Mouse (Mus musculus) heart, embryonic 10.5 days (tissue): ENCODE measurements at regions not wholly inside any gene's neighbourhood (a gene's known extent, or its start where the extent isn't known, plus 50 kb on each side); places are given as distances from the start of the nearest gene placed in this dataset.

Experiments
- DNase-seq: peaks from one replicate; pipeline ENCODE4 v3.0.0-alpha.2; 2017; ENCODE audit warnings: low spot score
- H3K27ac ChIP-seq: fragments of 300-500 bp; sonication (generic); 2 replicates; pipeline ENCODE4 v1.5.1; 2016; ENCODE audit warnings: mild to moderate bottlenecking
- H3K27me3 ChIP-seq: fragments of 300-500 bp; sonication (generic); 2 replicates; pipeline ENCODE4 v1.6.1; 2016; ENCODE audit warnings: mild to moderate bottlenecking; ENCODE audit not compliant: poor library complexity, insufficient read depth, severe bottlenecking
- H3K36me3 ChIP-seq: fragments of 300-500 bp; sonication (generic); 2 replicates; pipeline ENCODE4 v1.6.1; 2016; ENCODE audit warnings: mild to moderate bottlenecking, moderate library complexity
- H3K4me1 ChIP-seq: fragments of 300-500 bp; sonication (generic); 2 replicates; pipeline ENCODE4 v1.6.1; 2016; ENCODE audit warnings: mild to moderate bottlenecking
- H3K4me3 ChIP-seq: fragments of 300-500 bp; sonication (generic); 2 replicates; pipeline ENCODE4 v1.5.1; 2016; ENCODE audit warnings: mild to moderate bottlenecking, moderate library complexity
- H3K9me3 ChIP-seq: fragments of 300-500 bp; sonication (generic); 2 replicates; pipeline ENCODE4 v1.6.1; 2016; ENCODE audit warnings: mild to moderate bottlenecking, moderate library complexity
- WGBS: fragments of 180-500 bp; shearing (Covaris S2); methylation state at CpG from one replicate; pipeline ENCODE4 v1.1.7; 2016; 5-methylcytosine and 5-hydroxymethylcytosine counted together

- H3K4me3 ChIP-seq, result no peak overlapping the region
- no peaks in the 10 kb centered on the region for H3K9me3 ChIP-seq
- peaks cover 13% of the 10 kb centered on the region; the same call in 1 of the 2 replicates for H3K4me1 ChIP-seq
- no peaks in the 10 kb centered on the region for H3K27me3 ChIP-seq
- peak overlapping the region; percentile 67; the same call in 1 of the 2 replicates for H3K27ac ChIP-seq
- H3K36me3 ChIP-seq, result no peaks in the 10 kb centered on the region
- WGBS, result 25% methylated on average over 5 of the region's 5 CpGs
- no peak for DNase-seq
Measured at GRCm38 (mm10) chr7:71533109-71533508, 181.8 kb upstream of the Gm10295 start.

GRCm38 (mm10) chr7:71531496-71531895 is 180.2 kb upstream of the Gm10295 start:
- WGBS, result 7% methylated on average over 6 of the region's 6 CpGs
- no peak for DNase-seq
- peak overlapping the region; percentile 31; the same call in 1 of the 2 replicates for H3K4me3 ChIP-seq

GRCm38 (mm10) chr7:71530922-71531321 is 179.6 kb upstream of the Gm10295 start:
- H3K4me3 ChIP-seq, result no peak overlapping the region
- H3K9me3 ChIP-seq, result no peaks in the 10 kb centered on the region
- 82% methylated on average over 4 of the region's 4 CpGs for WGBS
- H3K27me3 ChIP-seq, result no peaks in the 10 kb centered on the region
- no peak for DNase-seq
- H3K27ac ChIP-seq, result peak overlapping the region; percentile 47; the same call in 1 of the 2 replicates
- no peaks in the 10 kb centered on the region for H3K36me3 ChIP-seq
- H3K4me1 ChIP-seq, result peaks cover 13% of the 10 kb centered on the region; the same call in 1 of the 2 replicates

More at GRCm38 (mm10) chr7:71531496-71531895, 180.2 kb upstream of the Gm10295 start:
- Histone ChIP-seq H3K9me3 (no peaks in the 10 kb centered on the region), H3K27ac (peak overlapping the region; percentile 56; the same call in 1 of the 2 replicates), H3K27me3 (no peaks in the 10 kb centered on the region), H3K4me1 (peaks cover 13% of the 10 kb centered on the region; the same call in 1 of the 2 replicates), H3K36me3 (no peaks in the 10 kb centered on the region)

GRCm38 (mm10) chr7:71526152-71526551 is 174.9 kb upstream of the Gm10295 start:
- DNase-seq, result no peak
- no peaks in the 10 kb centered on the region for H3K27me3 ChIP-seq
- H3K9me3 ChIP-seq, result no peaks in the 10 kb centered on the region
- H3K4me1 ChIP-seq, result 0 out of 2 replicates have a peak, but pooled peaks cover under 1% of the 10 kb centered on the region
- H3K36me3 ChIP-seq, result no peaks in the 10 kb centered on the region
- no peak overlapping the region for H3K27ac ChIP-seq
- 81% methylated on average over 2 of the region's 2 CpGs for WGBS
- no peak overlapping the region for H3K4me3 ChIP-seq

GRCm38 (mm10) chr7:71524577-71525126 is 173.4 kb upstream of the Gm10295 start:
- DNase-seq, result no peak
- H3K4me3 ChIP-seq, result no peak overlapping the region
- no peaks in the 10 kb centered on the region for H3K36me3 ChIP-seq
- H3K27me3 ChIP-seq, result no peaks in the 10 kb centered on the region
- no peaks in the 10 kb centered on the region for H3K9me3 ChIP-seq
- H3K4me1 ChIP-seq, result no peaks in the 10 kb centered on the region
- H3K27ac ChIP-seq, result no peak overlapping the region

DNA sequence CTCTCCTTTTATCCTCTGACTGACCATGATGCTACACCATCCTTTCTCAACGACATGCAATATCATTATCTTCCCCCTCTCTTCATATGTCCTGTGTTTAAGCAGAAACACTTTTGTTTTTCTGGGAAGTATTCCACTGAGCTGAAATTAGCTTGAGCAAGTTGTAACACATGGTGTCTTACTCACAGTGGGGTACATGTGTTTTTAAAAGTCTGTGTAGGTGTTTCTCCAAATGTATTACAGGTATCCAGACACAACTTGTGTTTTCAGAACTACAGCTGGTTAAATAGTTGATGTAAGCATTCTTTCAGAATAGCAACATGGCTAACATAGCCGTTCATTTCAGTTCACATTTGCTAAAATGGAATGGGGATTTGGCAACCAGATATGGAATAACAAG is 172.8 kb upstream of the Gm10295 start:
- no peaks in the 10 kb centered on the region for H3K9me3 ChIP-seq
- H3K4me1 ChIP-seq, result no peaks in the 10 kb centered on the region
- H3K36me3 ChIP-seq, result no peaks in the 10 kb centered on the region
- no peak for DNase-seq
- no peak overlapping the region for H3K27ac ChIP-seq
- H3K4me3 ChIP-seq, result no peak overlapping the region
- no peaks in the 10 kb centered on the region for H3K27me3 ChIP-seq
- WGBS, result 84% methylated on average over 2 of the region's 2 CpGs

DNA sequence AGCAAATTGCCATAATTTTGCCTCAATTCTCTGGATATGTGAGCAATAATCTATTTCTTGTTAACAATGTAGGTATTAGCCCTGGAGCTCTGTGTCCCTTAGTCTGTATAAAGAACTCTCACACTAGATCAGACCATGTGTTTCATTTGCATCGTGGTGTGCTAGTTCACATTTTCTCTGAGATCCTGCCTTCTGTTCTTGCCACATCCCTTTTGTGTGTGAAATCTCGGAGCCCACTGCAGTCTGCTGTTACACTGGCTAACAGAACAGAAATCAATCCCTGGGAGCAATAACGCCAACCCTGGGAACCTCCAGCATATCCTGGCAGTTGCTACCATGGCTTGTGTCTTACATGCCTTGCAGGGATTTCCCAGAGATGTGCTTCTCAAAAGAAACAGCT is 156.1 kb upstream of the Gm10295 start:
- Histone ChIP-seq H3K4me3 (no peak overlapping the region), H3K27me3 (no peaks in the 10 kb centered on the region), H3K36me3 (no peaks in the 10 kb centered on the region), H3K9me3 (no peaks in the 10 kb centered on the region), H3K4me1 (no peaks in the 10 kb centered on the region), H3K27ac (no peak overlapping the region)
- WGBS, result 70% methylated on average over 3 of the region's 3 CpGs
- no peak for DNase-seq

GRCm38 (mm10) chr7:71500719-71501118 is 149.4 kb upstream of the Gm10295 start:
- no peaks in the 10 kb centered on the region for H3K27me3 ChIP-seq
- 57% methylated on average over 6 of the region's 6 CpGs for WGBS
- H3K4me1 ChIP-seq, result no peaks in the 10 kb centered on the region

DNA sequence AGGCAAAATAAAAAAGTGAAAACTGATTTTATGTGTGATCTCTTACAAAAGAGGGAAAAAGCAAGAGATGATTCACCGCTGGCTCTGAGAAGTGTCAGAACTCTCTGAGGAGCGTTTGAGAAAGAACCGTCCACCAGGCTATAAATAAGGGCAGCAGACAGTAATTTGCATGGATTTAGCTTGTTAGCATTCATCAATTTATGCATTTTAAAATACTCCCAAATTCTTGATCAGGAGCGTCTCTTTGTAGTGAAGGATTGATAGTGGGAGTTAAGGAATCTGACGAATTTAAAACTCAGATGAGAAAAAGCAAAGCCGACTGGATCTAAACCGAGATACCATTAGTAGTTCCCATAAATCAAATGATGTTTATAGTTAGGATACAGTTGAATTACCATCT is 146.8 kb upstream of the Gm10295 start:
- WGBS, result 79% methylated on average over 7 of the region's 7 CpGs
- Histone ChIP-seq H3K27ac (no peak overlapping the region), H3K9me3 (no peaks in the 10 kb centered on the region), H3K4me3 (no peak overlapping the region), H3K4me1 (no peaks in the 10 kb centered on the region), H3K36me3 (no peaks in the 10 kb centered on the region), H3K27me3 (no peaks in the 10 kb centered on the region)
- no peak for DNase-seq

More at GRCm38 (mm10) chr7:71500719-71501118, 149.4 kb upstream of the Gm10295 start:
- no peak overlapping the region for H3K27ac ChIP-seq
- H3K9me3 ChIP-seq, result no peaks in the 10 kb centered on the region
- H3K36me3 ChIP-seq, result no peaks in the 10 kb centered on the region
- DNase-seq, result no peak
- H3K4me3 ChIP-seq, result no peak overlapping the region

DNA sequence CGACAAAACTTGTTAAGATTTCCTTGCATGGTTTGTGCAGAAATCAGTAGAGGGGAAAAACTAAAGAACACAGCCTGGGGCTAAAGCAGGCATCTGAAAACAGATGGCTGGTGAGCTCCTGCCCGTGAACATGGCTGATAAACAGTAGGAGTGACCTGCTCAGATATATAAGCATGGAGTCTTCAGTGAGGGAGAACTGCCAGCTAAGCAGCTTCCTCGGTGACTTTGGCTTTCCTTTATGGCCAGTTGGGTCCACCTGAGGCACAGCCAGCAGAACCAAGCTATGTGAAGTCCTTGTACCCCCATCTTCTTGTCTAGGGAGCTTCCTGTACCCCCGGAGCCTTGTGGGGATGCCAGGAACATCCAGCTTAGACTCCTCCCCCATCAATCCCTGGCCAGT is 139.8 kb upstream of the Gm10295 start:
- Histone ChIP-seq H3K4me1 (no peaks in the 10 kb centered on the region), H3K27ac (no peak overlapping the region), H3K27me3 (no peaks in the 10 kb centered on the region), H3K36me3 (no peaks in the 10 kb centered on the region), H3K9me3 (no peaks in the 10 kb centered on the region), H3K4me3 (no peak overlapping the region)
- 64% methylated on average over 4 of the region's 4 CpGs for WGBS
- DNase-seq, result no peak

DNA sequence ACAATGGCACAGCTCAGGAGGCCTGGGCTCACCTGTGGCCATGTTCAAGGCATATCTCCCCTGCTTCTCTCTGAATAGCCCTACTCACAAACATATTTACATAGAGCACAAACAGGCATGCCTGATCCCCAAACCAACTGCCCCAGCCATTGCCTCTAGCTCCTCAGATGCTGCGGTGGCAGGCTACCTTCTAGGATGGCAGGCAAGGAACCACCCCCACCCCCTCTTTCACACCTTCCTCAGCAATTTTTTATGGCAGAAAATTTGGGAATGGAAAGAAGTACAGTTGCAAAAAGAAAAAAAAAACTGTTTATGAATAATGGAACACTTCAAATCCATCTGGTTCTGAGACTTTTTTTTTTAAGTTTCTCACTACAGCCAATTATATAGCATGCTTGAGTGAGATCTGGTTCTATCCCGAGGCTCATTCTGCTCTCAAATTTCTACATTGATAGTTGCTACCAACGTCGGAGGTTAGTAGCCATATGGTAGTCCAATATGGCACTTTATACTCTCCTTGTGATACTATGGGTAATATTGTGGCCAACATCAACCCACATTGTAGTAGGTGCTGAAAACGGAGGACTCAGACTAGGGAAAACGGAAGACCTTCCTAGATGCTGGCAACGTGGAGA is 136.8 kb upstream of the Gm10295 start:
- Histone ChIP-seq H3K9me3 (no peaks in the 10 kb centered on the region), H3K27ac (no peak overlapping the region), H3K4me1 (no peaks in the 10 kb centered on the region), H3K36me3 (no peaks in the 10 kb centered on the region), H3K27me3 (no peaks in the 10 kb centered on the region), H3K4me3 (no peak overlapping the region)
- no peak for DNase-seq
- 85% methylated on average over 7 of the region's 7 CpGs for WGBS

- DNase-seq, result no peak
Measured at GRCm38 (mm10) chr7:71475383-71475782, 124.1 kb upstream of the Gm10295 start.

DNA sequence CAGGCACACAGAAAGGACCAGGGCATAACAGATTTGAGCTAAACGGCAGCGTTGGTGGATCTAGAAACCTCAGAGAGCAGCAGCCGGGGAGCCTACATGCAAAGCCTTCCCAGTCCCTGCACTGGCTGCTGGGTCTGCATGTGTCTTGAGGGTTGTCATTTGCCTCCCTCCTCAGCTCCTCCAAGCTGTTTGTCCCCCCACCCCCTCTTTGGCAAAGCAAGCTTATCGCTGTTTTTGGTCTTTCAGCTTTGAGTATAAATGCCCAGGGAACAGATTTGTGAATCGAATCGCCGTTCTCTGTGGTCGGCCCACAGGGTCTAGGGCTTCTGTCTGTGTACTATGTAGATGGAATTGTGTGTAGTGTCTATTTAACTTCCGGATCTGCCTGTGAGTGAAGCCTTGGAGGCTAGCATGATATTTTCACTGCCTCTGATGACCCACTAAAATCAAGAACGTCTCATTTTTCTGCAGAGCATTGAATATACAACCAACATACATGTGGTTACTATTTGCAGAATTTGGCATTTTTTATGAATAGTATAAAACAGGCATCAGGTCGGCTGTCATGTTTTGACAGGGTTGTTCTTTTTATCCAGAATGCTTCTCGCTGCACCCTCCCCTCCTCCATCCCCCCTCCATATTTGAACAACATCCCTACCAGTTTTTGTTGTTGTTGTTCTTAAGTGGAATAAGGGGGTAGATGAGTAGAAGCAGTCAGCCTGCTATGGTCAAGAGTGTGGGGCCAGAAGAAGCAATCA is 121.3 kb upstream of the Gm10295 start:
- H3K27me3 ChIP-seq, result no peaks in the 10 kb centered on the region
- H3K27ac ChIP-seq, result peak overlapping the region; percentile 80
- no peaks in the 10 kb centered on the region for H3K9me3 ChIP-seq
- 66% methylated on average over 12 of the region's 12 CpGs for WGBS
- no peaks in the 10 kb centered on the region for H3K36me3 ChIP-seq
- peaks cover 42% of the 10 kb centered on the region for H3K4me1 ChIP-seq
- peak overlapping the region; percentile 38; the same call in 1 of the 2 replicates for H3K4me3 ChIP-seq
- no peak for DNase-seq

More at GRCm38 (mm10) chr7:71475383-71475782, 124.1 kb upstream of the Gm10295 start:
- H3K4me3 ChIP-seq, result no peak overlapping the region
- WGBS, result 84% methylated on average over 4 of the region's 4 CpGs
- H3K4me1 ChIP-seq, result peaks cover 29% of the 10 kb centered on the region
- H3K27ac ChIP-seq, result no peak overlapping the region
- H3K27me3 ChIP-seq, result no peaks in the 10 kb centered on the region
- H3K36me3 ChIP-seq, result no peaks in the 10 kb centered on the region
- no peaks in the 10 kb centered on the region for H3K9me3 ChIP-seq
